Mouse (Mus musculus): ENCODE results near the gene Gm47955. TPM values are rescaled to one million over a fixed set of nuclear protein-coding genes. Genes with fewer than 3 reads are reported as not detected.
"Not testable (repeated sequence)": the region's sequence is repeated elsewhere in the genome, so short reads cannot be mapped to it uniquely, and the experiment has no call there.

The Gm47955 gene
- total RNA-seq (2021) = not detected
- long read RNA-seq, experiment 1 = 0 reads
- long read RNA-seq, experiment 2 = 0 reads

DNA sequence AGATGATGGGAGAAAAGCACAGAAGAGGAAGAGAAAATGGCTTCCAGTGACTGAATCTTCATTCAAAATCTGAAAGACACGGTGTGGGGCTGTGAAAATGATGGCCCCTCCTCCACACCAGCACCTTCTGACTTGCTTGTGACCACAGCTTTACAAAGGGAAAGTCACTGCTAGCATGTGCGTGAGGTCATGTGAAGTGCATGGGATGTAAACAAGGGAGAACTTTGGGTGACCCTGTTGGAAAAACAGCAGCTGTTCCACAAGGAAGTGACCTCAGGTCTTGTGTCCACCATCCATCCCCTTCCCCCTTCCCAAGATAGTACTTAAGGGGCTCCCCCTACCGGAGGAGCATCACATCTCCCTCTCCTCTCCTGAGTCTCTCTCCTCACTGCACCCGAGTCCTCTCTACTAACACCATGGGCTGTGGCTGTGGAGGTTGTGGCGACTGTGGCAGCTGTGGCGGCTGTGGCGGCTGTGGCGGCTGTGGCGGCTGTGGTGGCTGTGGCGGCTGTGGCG lies at the start of gene Gm47955:
Gm47955 (plus strand) TSS at position 417 of the 516 bp plus-strand sequence.
- no peak for DNase-seq (ENCODE audit: low spot score in 2 of 2)

DNA sequence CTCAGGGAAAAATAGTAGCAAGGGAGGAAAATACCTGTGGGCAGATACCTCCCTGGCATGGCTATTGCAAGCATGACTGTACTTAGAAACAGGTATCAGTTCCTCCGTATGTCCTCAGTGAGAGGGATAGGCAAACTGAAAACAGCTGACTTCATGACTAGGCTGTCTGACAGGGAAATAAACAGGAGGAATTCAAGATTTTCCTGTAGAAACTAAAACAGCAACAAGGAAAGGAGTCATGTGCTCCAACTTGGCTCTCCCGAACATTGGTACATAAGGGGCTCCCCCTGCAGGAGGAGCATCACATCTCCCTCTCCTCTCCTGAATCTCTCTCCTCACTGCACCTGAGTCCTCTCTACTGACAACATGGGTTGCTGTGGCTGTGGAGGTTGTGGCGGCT lies 47.1 kb upstream of the Gm47955 start, which contains the start of gene A030005L19Rik:
A030005L19Rik (plus strand) TSS at position 301 of the 400 bp plus-strand sequence.
- DNase-seq (ENCODE audit: low spot score in 2 of 2) = no peak

DNA sequence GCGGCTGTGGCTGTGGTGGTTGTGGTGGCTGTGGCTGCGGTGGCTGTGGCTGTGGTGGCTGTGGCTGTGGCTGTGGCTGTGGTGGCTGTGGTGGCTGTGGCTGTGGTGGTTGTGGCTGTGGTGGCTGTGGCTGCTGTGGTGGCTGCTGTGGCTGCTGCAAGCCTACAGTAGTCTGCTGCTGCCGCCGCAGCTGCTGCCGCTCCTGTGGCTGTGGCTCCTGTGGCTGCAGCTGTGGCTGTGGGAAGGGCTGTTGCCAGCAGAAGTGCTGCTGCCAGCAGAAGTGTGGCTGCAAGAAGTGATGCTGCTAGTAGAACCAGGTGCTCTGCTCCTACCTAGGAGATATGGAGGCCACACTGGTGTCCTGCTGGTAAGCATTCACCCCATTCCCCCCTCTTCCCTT lies 46.7 kb upstream of the Gm47955 start:
- DNase-seq (ENCODE audit: low spot score in 2 of 2) = not testable (repeated sequence)

- no peak for DNase-seq (ENCODE audit: low spot score in 2 of 2)
These were observed 35.4 kb upstream of the Gm47955 start, which contains the start of gene A030014E15Rik for GRCm38 (mm10) chr1:82924650-82925049. Gene A030014E15Rik (plus strand): TSS chr1:82924917.

DNA sequence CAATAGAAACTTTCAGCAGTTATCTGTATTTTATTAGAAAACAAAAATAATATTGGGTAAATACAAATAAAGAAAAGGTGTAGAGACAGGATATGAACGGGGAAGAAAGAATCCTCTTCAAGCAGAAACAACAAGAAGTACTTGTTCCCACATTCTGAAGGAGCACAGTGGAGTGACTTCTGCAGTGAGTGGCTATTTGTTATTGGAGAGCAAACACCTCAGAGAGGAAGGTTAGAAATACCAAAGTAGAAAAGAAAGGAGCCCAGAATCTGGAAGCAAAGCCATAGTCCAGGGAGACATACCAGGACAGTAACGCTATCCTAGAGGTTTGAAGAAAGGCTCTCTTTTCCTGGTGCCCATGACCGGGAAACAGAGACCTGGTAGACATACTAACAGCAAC lies 29.5 kb upstream of the Gm47955 start:
- DNase-seq (ENCODE audit: low spot score in 2 of 2) = not testable (repeated sequence)

- DNase-seq (ENCODE audit: low spot score in 2 of 2) = not testable (repeated sequence)
These were observed 28.8 kb upstream of the Gm47955 start, which contains the start of gene Gm6217 for GRCm38 (mm10) chr1:82931326-82931725. Gene Gm6217 (minus strand): TSS chr1:82931399.

DNA sequence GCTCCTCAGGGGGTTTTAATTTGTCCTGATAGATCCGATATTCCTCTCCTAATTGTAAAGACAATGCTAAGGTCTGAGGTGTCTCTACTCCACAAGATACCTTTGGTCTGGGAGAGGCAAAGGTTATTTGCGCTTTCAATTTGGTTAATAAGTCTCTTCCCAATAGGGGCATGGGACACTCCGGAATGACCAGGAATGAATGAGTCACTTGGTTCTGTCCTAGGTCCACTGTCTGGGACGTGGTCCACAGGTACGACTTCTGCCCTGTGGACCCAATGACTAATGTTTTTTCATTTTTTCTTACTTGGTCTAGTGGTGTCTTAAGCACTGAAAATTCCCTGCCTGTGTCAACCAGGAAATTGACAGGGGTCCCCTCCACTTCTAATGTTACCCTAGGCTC lies 21.4 kb upstream of the Gm47955 start:
- DNase-seq (ENCODE audit: low spot score in 2 of 2) = no peak

DNA sequence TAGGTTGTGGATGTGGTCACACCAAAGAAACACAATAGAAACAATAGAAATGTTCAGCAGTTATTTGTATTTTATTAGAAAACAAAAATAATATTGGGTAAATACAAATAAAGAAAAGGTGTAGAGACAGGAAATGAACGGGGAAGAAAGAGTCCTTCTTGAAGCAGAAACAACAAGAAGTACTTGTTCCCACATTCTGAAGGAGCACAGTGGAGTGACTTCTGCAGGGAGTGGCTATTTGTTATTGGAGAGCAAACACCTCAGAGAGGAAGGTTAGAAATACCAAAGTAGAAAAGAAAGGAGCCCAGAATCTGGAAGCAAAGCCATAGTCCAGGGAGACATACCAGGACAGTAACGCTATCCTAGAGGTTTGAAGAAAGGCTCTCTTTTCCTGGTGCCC lies 17.6 kb upstream of the Gm47955 start:
- DNase-seq (ENCODE audit: low spot score in 2 of 2) = not testable (repeated sequence)

- DNase-seq (ENCODE audit: low spot score in 2 of 2) = not testable (repeated sequence)
These were observed 16.8 kb upstream of the Gm47955 start, which contains the start of gene A030003K21Rik for GRCm38 (mm10) chr1:82943295-82943694. Gene A030003K21Rik (minus strand): TSS chr1:82943388.

DNA sequence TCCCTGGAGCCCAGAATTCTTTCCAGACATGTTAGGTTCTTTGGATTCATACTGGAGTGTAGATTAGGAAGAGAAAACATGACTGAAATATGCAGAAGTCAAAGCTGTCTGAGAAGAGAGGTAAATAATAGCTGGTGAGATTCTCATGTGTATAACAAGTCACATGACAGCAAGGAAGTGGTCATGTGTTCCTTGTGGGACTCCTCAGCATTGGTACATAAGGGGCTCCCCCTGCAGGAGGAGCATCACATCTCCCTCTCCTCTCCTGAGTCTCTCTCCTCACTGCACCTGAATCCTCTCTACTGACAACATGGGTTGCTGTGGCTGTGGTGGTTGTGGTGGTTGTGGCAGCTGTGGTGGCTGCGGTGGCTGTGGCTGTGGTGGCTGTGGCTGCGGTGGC lies 14.1 kb upstream of the Gm47955 start:
- DNase-seq (ENCODE audit: low spot score in 2 of 2) = not testable (repeated sequence)

GRCm38 (mm10) chr1:82948601-82949000 lies 11.5 kb upstream of the Gm47955 start:
- no peak for DNase-seq (ENCODE audit: low spot score in 2 of 2)

DNA sequence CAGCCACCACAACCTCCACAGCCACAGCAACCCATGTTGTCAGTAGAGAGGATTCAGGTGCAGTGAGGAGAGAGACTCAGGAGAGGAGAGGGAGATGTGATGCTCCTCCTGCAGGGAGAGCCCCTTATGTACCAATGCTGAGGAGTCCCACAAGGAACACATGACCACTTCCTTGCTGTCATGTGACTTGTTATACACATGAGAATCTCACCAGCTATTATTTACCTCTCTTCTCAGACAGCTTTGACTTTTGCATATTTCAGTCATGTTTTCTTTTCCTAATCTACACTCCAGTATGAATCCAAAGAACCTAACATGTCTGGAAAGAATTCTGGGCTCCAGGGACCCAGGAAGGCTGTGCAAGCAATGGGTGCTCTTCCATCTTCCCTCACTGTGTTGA lies 4.2 kb upstream of the Gm47955 start, which contains the start of gene Gm7544:
Gm7544 (minus strand) TSS at position 101 of the 400 bp plus-strand sequence.
- not testable (repeated sequence) for DNase-seq (ENCODE audit: low spot score in 2 of 2)

DNA sequence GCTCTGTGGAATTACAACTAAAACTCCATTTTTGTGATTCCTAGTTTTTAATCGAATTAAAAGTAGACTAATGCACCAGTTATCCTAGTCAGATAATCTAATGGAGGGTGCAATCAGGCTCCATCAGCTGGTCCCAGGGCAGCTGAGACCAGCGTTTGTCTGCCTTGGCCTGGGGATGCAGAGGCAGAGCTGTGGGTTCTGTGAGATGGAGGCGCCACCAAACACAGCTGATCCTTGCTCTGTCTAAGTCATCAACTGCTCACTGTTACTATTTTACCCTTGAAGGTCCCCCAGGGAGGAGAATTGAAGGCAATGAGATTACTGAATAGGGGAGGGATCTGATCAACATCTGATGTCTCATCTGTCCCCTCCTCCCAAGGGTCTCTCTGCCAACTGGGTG lies 6.3 kb downstream of the Gm47955 start:
- DNase-seq (ENCODE audit: low spot score in 2 of 2) = no peak

- DNase-seq (ENCODE audit: low spot score in 2 of 2) = no peak
These were observed 12.0 kb downstream of the Gm47955 start for GRCm38 (mm10) chr1:82972046-82972445.

DNA sequence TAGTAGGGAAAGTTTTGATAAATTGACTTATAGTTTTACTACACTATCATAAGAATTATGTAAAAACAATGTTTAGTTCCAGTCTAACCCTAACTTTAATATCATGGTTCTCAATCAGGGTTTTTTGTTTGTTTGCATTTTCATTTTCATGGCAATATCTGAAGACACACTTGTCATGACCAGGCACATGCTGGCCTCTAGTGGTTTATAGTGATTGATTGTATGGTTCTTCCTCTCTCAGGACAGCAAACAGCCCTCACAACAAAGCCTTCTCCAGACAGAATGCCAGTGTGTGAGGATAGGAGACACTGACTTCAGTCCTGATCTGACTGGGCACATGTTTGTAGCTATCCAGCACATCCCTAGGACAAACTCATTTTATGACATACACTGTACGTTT lies 13.2 kb downstream of the Gm47955 start:
- DNase-seq (ENCODE audit: low spot score in 2 of 2) = no peak

- no peak for DNase-seq (ENCODE audit: low spot score in 2 of 2)
These were observed 13.8 kb downstream of the Gm47955 start for GRCm38 (mm10) chr1:82973901-82974300.

- DNase-seq (ENCODE audit: low spot score in 2 of 2) = no peak
These were observed 14.3 kb downstream of the Gm47955 start for GRCm38 (mm10) chr1:82974342-82974741.

- DNase-seq (ENCODE audit: low spot score in 2 of 2) = no peak
These were observed 15.7 kb downstream of the Gm47955 start for GRCm38 (mm10) chr1:82975750-82976149.

DNA sequence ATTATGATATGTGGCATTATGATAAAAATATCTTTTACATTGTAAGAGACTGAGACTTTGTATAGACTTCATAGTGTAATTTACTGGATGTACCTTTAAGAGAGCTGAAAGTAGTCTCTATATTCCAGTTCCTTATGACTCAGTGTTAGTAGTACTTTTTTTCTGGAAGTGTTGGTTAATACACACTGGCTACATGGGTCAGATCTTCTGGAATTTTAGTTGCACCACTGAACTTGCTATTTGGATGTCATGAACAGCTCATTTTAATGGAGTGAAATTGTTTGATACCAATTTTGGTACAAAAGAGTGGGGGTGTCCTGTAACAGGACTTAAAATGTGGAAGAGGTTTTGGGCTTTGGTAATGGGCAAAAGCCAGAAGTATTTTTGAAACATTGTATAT lies 17.8 kb downstream of the Gm47955 start:
- DNase-seq (ENCODE audit: low spot score in 2 of 2) = no peak

DNA sequence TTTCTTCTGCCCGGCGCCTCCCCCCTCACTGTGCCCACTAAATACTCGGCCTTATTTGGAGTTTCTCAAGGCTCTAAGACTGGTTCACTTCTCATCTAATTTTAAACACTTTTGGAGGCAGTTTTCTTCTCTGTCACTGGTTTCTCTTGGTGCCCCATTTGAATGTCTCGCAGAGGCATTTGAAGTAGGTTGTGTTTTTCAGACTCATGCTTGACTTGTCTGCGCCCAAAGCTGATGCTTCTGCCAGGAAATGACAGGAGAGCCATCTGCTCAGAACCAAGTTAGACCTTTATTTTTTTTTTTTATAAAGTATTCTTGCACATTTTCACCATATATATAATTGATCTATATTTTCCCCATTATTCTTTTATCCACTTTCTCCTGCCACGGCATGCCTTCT lies 26.7 kb downstream of the Gm47955 start:
- no peak for DNase-seq (ENCODE audit: low spot score in 2 of 2)

DNA sequence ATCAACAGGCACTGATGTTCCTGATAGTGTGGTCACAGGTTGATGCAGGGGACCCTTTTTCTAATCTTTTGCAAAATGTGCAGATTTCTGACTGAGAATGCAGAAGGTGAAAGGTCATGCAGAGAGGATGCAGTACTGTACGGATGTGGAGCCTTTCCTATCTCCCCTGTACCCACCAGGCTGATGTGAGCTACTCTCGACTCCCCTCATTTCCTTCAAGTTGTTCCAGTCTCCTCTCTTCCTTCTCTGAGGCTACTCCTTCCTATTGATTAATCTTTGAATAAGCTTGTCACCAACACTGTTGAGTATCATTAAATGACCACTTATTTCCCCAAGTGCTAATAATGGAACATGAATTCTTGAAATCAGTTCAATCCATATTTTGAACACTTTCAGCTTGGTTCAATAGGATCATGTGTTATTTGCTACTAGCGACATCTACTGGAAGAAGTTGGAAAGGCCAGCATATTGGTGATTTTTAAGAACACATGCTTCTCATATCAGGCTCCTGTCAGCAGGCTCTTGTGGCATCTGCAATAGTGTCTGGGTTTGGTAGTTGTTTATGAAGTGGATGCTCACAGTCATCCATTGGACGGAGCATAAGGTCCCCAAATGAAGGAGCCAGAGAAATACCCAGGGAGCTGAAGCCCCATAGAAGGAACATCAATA lies 27.6 kb downstream of the Gm47955 start:
- no peak for DNase-seq (ENCODE audit: low spot score in 2 of 2)

- DNase-seq (ENCODE audit: low spot score in 2 of 2) = no peak
These were observed 31.0 kb downstream of the Gm47955 start for GRCm38 (mm10) chr1:82991062-82991461.

DNA sequence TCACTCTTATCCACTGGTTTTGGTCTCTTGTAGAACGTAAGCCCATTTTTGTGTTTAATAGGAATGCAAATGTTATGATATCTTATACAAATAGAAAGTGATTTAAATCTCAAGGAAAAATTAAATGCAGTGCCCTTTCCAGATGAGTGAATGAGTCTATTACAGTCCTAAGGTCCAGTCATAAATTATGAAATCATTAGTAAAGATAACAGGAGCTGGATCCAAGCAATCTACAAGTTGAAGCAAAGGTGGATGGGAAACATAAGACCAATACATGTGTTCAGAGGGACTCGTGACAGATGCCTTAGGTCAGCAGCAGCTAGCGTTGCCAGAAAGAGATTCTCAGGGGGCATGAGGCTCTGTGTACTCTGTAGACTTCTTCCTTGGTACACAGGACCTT lies 31.5 kb downstream of the Gm47955 start:
- no peak for DNase-seq (ENCODE audit: low spot score in 2 of 2)
